Mouse (Mus musculus): Measurements from ENCODE around the gene Ppp1r18.

Ppp1r18 gene

DNA sequence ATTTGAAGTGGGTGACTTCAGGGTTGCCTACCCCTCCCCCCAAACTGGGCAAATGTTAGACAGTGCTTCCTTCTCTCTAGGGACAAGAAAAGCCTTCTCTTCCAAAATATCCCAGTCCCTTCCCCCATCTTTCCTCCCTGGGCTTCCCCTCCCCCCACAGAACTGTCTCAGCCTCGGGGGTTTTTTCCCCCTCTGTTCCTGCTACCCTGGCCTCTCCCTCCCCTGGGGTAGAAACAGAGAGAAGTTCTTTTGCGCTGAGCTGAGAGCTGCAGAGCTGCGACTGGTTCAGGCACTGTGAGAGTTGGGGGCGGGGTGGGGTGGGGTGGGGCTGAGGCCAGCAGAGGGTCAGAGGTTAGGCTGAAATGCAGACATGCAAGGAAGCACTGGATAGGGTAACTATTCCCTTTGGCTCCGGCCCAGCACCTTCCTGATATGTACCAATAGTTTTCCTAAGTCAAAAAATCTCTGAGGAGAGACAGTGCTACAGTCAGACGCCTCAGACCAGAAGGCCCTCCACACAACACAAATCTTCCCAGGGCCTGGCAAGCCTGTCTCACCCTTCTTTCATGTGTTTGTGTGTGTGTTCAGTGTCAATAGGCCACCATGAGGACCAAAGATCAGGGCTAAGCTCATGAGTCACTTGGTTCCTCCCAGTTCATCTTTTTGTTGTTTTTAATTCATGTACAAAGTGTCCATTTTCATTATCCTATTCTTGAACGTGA is 4.1 kb downstream of the Ppp1r18 start:
- DNase-seq (ENCODE audit: low read depth), result peak; percentile 85

DNA sequence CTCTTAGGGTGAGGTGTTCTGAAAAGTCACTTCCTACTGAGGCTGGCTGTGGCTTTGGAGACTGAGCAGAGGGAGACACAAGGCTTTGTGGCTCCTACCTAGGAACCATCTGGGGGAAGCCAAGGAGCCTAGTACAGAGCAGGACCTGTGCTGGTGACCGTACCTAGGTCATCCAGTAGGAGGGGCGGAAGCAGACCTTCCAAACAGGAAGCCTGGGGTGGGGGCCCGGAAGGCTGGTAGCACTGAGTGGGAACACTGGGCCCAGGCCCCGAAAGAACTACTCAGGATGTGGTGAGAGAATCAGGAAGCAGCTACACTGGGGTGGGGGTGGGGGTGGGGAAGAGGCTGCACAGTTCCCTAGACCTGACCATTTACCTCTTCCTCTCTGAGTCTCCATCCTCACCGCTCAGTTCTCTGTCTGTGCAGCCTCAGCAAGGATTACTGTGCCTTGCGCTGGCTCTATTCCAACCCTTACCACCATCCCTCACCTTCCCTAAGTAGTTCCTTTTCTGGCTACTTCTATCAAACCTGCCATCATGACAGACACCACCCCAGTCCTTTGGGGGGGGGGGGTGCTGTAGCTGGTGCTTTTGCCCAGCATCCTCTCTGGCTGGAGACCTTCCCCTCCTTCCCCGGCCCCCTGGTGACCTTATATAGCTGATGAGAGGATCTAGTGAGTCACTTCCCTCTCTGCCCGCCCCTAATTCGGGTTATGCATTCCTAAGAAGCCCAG is 4.9 kb downstream of the Ppp1r18 start:
- DNase-seq (ENCODE audit: low read depth), result peak; percentile 90

DNA sequence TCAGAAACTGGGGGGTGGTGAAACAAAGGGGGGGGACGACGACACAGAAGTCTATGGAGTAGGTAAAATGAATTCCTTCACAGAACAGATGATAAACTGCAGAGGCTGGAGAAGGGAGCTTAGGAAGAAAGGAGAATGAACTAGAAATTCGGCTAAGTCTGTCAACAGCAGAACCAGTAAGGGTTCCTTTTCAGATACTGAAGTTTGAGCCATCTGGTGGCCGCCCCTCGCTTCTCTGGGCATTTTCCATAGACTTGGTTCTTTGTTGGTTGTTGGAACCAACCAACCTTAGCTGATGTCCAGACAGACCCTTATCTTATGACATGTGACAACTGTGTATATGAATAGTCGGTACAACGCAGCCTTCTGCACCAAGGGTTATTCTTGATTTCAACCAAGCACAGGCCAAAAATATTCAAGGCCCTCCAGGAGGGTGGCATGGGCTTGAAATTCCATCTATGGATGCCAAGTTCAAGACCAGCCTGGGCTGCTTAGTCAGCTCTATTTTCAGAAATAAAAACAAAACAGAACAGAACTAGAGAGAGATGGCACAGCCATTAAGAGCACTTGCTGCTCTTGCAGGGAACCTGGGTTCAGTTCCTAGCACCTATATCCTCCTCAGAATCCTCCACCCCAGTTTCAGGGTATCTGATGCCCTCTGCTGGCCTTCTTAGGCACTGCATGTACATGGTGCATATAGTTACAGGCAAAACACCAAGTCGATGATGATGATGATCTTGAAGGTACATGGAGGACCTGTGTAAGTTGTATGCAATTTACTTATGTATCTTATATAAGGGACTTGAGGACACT is 5.7 kb downstream of the Ppp1r18 start:
- peak; percentile 67 for DNase-seq (ENCODE audit: low read depth)

DNA sequence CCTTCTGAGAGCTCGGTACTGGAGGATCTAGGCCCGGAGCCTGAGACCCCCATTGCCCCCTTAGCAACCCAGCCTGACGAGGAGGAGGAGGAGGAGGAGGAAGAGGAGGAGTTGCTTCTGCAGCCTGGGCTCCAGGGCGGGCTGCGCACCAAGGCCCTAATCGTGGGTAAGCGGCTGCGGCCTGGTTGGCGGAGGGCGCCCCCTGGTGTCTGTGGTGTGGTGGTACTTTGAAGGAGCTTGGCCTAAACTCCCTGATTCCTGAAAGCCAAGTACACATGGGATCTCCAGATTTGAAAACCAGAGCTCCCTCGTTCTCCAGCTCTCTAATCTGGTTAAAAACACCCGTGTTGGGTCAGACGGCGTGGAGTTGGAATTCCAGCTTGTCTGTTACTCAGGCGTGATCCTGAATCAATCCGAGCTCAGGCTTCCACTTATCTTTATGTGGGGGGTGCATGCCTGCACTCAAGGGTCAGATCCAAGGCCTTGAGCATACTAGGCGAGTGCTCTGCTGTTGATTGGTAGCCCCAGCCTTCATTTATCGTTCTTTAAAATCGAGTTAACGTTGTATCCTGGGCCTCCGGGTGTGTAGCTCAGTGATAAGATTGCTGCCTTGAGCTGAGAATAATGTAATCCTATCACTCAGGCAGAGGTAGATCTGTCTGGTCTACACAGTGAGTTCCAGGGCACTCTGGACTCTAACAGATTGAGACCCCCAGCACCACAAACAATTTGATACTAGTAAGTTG is 8.6 kb downstream of the Ppp1r18 start:
- peak; percentile 95 for DNase-seq (ENCODE audit: low read depth)

DNA sequence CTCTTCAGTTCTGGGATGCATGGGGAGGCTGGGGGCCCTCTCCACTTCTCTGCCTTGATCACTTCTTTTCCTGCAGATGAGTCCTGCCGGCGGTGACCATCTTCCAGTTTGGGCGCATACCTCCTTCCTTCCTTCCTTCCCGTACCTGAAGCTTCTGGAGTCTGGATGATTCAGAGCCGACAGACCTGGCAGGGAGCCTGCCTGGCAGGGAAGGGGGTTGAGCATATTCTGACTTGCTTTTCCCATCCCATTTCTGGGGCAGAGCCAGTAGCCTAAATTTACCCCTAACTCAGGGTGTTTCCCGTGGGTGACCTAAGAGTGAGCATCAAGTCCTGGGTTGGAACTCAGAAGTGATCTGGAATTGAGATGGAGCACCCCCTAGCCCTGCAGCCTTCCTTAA is 9.3 kb downstream of the Ppp1r18 start:
- DNase-seq (ENCODE audit: low read depth), result peak; percentile 70

DNA sequence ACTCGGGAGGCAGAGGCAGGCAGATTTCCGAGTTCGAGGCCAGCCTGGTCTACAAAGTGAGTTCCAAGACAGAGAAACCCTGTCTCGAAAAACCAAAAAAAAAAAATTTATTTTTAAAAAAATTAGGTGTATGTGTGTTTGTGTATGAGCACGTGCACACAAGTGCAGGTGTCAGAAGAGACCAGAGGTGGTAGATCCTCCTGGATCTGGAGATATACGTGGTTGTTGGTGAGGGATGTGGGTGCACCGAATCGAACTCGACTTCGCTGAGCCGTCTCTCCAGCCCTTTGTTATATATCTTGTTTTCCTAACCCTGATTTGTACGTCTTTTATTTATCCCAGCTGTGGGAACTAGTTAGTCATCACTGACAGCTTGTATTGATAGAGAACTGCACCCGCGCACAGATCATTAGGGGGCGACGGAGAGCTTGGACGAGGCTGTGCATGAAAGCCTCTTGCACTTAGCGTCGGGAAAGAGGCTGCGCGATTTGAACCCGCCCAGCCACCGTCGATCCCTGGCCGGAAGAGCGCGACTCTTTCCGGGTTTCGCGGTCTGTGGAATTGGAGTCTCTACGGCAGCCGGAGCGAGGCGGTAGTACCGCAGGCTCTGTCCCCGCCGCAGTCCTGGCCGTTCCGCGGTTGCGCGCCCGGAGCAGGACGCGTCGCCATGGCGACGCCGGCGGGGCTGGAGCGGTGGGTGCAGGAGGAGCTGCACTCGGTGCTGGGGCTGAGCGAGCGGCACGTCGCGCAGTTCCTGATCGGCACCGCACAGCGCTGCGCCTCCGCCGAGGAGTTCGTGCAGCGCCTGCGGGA is 14.1 kb downstream of the Ppp1r18 start, which contains the start of gene Dhx16:
Gene Dhx16 (plus strand): TSS at position 575 of the 813 bp plus-strand sequence.
- peak; percentile 99 for DNase-seq (ENCODE audit: low read depth)

DNA sequence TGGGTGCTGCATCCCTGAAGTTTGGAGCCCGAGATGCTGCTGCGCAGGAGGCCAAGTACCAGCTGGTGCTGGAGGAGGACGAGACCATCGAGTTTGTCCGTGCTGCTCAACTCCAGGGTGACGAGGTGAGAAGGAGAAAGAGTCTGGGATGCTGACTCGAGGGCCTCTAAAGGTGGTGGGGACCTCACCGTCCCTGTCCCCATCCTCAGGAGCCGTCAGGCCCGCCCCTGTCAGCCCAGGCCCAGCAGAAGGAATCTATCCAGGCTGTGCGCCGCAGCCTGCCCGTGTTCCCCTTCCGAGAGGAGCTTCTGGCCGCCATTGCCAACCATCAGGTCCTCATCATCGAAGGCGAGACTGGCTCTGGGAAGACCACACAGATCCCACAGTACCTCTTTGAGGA is 17.5 kb downstream of the Ppp1r18 start:
- DNase-seq (ENCODE audit: low read depth), result no peak

DNA sequence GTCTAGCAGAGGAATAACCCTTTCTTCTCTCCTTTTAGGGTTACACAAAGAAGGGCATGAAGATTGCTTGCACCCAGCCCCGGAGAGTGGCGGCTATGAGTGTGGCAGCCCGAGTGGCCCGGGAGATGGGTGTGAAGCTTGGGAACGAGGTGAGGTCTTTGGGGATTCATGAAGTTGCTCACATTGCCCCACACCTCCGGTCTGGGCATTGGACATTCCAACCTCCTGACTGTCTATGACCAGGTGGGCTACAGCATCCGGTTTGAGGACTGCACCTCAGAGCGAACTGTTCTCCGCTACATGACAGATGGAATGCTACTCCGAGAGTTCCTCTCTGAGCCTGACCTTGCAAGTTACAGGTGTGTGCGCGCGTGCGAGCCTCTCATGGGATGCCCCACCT is 18.4 kb downstream of the Ppp1r18 start:
- no peak for DNase-seq (ENCODE audit: low read depth)

DNA sequence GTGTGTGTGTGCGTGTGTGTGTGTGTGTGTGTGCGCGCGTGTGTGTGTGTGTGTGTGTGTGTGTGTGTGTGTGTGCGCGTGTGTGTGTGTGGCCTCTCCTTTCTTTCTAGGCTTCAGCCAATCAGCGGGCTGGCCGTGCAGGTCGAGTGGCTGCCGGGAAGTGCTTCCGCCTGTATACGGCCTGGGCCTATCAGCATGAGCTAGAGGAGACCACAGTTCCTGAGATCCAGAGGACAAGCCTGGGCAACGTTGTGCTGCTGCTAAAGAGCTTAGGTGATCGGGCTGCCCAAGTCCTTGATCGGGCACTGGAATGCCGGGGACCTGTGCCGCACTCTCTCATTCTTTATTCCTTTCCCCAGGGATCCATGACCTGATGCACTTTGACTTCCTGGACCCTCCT is 22.3 kb downstream of the Ppp1r18 start:
- no peak for DNase-seq (ENCODE audit: low read depth)

DNA sequence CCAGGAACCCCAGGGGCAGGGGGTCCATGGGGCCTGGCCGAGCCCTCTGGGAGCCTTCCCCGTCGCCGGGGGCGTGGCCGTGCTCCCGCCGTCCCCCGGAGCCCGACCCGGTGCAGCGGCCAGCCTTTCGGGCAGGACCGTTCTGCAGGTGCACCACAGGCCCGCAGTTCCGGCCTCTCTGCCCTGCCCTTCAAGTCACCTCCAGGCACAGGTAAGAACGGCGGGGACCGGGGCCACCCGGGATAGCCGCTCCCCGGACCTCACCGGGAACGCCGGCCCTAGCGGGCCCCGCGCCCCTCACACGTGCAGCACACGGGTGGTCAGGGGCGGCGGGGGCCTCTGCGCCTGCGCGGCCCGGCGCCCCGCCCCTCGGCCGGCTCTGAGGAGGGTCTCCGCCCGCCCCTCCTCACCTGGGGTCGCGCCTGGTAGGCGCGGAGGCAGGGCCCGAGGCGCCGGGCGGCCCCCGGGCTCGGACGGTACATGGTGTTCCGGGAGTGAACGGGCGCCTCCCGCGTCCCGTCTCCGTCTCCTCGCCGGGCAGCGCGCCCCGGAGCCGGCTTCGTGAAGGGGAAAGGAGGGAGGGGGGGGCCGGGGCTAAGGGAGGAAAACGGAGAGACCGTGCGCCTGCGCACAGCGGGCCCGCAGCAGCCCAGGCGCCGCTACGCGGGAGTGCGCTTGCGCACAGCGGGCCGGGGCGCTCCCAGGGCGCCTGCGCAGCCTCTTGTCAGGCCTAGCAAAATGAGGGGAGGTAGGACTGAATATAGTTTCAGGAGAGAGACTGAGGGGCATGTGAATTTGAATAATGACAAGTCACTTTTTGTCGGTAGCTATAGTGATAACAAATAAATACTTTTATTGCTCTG is 31.6 kb downstream of the Ppp1r18 start, which contains the start of gene 2310061I04Rik:
Gene 2310061I04Rik (minus strand): TSS at position 651 of the 863 bp plus-strand sequence.
- DNase-seq (ENCODE audit: low read depth), result peak; percentile 98

DNA sequence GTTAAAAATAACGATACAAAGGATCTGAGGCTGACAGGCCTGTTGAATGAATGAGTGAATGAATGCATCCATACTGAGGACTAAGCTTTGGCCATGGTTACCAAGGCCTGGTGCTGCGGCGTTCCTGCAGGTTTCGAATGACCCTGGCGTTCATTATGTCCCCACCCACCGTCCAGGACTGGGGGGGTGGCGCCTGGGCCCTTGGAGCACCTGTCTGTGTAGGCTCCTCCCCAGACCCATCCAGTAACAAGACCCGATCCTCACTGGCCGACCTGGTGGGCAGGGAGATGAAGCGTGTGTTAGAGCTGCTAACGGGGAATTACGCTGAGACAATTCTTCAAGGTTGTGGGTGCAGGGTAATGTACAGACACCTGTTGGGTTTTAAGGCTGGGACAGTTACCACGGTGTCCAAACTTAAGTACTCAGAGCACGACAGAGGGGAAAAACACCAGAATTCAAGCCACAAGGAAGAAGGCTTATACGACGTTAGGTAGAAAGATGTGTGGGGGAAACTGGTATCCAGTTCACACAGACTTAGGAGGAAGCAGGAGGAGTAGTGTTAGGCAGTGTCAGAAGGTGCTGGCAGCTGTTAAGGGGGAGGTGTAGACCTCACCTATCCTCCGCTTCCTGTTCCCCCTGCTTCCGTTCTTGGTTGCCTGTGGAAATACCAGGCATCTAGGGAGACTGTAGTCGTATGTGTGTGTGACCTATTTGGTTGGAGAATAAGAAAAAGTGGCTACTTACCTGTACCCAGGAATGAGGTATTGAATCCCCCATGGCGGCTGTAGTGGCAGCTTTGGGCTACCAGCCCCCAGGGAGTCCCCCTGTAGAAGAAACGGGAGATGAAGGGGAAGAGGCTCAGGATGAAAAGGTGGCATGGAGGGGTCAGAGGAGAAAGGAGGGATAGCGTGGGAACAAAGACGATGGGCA is 32.5 kb downstream of the Ppp1r18 start:
- no peak for DNase-seq (ENCODE audit: low read depth)

DNA sequence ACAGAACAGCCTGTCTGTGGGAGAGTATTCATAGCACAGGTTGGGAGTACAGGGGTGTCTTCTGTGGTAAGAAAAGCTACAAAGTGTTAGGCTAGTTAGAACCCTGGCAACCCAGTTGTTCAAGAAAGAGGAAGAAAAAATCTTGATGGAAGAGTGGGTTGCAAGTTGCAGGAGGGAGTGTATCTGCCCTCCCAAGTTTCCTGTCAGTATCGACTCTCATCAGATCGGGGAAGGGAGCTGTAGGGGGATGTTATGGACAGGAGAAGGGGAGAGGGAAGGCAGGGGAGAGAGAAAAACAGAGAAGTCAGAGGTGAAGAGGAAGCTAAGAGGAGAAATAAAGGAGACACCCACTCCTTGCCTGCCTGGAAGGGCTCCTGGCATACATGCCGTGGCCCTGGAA is 35.2 kb downstream of the Ppp1r18 start:
- DNase-seq (ENCODE audit: low read depth), result no peak

DNA sequence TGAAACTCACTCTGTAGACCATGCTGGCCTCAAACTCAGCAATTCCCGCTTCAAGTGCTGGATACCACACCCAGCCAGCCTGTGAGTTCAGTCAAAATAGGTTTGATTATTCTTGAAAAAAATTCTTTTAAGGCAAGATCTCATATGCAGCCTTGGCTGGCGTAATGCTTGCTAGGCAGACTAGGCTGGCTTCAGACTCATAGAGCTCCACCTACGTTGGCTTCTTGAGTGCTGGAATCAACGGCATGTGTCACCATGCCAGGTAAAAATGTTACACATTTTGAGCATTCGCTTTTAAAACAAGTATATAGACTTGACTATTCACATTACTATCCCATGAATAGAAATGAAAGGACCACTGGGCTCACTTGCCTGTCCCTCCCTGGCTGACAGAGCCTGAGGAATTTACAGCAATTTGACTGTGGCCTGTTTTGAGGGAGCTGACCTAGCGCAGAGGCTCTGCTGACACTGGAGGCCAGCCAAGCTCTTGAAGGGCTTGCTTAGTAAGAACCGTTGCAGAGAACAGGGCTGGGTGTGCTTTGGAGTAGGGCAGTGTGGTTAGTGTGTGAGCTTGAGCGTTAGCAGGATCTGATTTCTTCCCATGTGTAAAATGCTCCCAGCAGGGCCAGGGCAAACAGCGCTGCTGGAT is 38.1 kb downstream of the Ppp1r18 start:
- DNase-seq (ENCODE audit: low read depth), result peak; percentile 75

DNA sequence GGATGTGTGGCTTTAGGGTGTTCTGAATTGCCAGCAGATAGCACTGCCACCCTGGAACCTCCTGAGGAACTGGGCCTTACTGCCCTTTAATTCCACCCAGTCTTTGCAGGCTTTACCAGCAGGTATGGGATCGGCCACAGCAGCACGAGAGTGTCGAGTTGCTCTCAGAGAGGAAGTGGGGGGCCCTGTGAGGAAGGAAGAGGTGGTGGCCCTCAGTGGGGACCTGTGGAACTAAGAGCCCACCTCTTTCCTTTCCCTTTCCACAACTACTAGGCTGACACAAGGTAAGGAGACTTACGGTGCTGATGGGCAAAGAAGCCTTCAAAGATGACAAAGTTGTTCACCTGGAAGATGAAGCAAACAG is 38.6 kb downstream of the Ppp1r18 start:
- no peak for DNase-seq (ENCODE audit: low read depth)

DNA sequence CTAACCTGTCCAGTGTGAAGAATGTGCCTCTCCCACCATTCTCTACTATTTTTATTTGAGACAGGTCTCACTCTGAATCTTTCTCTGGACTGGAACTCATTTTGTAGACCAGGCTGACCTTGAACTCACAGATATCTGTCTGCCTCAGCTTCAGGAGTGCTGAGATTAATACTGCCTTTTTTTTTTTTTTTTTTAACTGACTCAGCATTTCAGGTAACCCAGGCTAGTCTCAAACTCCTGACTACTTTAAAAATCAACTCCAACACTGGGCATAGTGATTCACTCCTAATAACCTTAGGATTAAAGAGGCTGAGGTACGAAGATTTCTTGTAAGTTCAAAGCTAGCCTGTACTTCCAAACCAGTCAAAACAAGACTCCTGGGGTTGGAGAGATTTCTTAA is 40.2 kb downstream of the Ppp1r18 start:
- no peak for DNase-seq (ENCODE audit: low read depth)

DNA sequence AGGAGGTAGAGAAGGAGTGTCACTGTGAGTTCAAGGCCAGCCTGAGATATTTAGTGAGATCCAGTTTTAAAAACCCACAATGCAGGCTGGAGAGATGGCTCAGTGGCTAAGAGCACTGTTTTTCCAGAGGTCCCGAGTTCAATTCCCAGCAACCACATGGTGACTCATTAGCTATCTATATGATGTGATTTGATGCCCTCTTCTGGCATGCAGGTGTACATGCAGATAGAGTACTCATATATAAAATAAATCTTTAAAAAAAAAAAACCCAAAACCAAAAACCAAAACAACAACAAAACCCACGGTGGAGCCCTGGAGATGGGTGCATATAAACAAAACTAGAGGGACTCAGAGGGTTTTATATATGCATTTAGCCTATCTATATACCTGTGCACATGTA is 42.2 kb downstream of the Ppp1r18 start:
- peak; percentile 55 for DNase-seq (ENCODE audit: low read depth)

DNA sequence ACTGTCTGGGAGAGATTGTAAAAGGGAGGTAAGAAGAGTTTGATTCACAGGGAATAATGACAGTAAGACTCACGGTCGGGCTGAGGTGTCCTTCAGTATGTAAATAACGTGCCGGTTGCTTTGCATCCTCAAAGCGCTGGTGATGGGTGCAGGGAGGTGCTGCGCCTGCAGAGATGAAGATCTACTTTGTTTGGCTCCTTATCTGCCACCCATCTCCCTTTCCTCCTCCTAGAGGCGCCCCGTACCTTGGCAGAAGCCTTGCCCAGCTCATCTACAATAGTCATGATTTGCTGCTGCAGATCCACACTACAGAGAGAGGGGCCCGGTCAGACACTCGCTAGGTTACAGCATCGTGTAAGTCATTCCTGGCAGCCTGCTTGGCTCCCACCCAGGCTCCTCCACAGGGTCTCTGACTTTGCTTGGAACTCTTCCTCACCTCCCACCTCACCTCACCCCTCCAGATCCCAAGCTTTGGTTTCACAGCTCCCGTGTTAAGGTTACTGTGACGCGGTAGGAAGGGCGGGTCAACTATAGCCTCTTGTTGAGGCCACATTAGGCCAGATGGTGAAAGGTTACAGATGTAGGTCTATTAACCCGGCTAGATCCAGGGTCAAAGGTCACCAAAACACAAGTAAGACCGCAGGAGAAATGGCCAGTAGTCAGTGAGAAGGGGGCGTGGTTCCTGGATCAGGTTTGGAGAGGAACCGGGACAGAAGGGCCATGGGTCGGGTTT is 44.0 kb downstream of the Ppp1r18 start:
- no peak for DNase-seq (ENCODE audit: low read depth)

DNA sequence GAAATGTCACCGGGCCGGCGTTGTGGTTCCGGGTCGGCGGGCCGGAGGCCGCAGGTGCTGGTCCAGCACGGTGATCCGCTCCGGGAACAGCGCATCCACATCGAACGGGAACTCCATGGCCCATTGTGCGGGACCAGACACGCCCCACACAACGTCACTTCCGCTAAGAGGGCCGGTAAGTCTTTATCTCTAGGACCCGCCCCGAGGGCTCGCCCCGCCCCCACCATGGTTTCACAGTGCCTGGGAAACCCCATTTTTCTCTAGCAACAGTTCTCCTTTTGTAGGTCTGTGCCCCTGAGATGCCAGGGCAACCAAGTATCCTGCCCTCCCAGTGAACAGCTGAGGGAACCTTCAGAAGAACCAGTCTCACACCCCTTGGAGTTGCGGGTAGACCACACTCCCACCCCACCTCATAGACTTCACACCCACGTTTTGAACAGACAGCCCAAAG is 44.6 kb downstream of the Ppp1r18 start, which contains the start of gene Atat1:
Gene Atat1 (minus strand): TSS at position 157 of the 451 bp plus-strand sequence.
- DNase-seq (ENCODE audit: low read depth), result peak; percentile 98

All from NIH3T3 (cell line).